Mouse (Mus musculus) thymus, postnatal 14 days (tissue): ENCODE measurements around the gene Nrtn.
A peak's percentile ranks its signal among the peaks of the same experiment; 100 is the strongest.

ENCODE experiments used
- DNase-seq: peaks from one replicate; pipeline ENCODE4 v3.0.0; 2021

Gene Nrtn

DNA sequence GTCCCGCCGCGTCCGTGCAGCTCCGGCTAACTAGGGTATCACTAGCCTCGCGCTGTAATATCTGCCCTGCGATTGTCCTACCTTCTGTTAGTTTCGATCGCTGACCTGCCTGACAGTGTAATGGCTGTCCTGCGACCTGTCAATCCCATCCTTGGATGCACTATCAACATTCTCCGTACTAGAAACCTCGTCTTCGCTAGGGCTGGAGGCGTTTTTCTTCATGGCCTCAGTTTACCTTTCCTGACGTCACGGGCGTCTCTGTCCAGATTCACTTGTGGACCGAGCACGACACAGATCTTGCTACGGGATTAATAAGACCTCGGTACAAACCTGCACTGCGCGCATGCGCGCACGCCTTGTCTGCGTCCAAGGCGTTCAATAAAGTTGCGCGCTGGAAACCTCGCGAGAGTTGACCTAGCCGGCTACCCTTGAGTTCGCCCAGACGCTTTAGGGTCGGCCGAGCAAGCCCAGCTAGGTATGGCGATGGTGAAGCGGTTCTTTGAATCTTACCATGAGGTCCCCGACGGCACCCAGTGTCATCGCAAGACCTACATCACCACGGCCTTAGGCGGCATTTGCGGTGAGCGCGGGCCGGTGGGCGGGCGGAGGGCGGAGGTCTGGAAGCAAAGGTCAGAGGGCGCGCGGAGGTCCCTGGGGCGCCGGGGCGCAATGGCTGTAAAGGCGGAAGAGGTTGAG, 39.8 kb downstream of the Nrtn start, which contains the start of the genes Ndufa11 and Vmac:
Ndufa11 (plus strand) TSS at position 405 of the 696 bp plus-strand sequence.
Vmac (minus strand) TSS at position 660 of the 696 bp plus-strand sequence.
- DNase-seq = peak; percentile 93

DNA sequence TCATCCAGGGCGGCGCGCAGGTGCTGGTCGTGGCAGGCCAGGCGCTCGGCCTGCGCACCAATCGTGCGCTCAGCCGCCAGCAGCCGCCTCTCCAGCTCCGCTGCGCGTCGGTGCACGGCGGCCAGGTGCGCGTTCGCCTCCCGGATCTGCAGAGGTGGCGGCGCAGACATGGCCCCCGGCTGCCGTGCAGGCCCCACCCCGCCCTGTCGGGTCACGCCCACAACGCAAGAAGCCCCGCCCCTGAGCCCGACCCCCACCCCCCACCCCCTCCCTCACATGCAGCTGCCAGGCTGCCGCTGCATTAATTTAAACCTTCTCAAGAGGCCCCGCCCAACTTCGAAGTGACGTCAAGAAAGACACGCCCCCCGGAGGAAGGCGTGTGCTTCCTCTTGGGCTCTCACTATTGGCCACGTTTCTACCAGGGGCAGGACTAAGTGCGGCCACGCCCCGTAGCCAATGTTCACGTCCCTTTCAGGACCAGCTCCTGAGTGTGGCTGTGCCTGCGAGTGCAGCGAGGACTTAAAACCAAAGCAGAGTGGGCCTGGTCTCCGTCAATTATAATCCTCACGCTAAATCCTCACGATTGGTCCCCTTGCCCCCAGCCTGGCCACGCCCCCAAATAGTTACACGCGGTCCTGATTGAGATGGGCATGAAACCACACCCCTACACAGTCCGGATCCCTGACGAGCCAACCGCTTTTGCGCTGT, 40.5 kb downstream of the Nrtn start:
- DNase-seq = peak; percentile 98

GRCm38 (mm10) chr17:56715914-56716654, 41.2 kb downstream of the Nrtn start:
- no peak for DNase-seq

GRCm38 (mm10) chr17:56715360-56715759, 42.0 kb downstream of the Nrtn start:
- no peak for DNase-seq

DNA sequence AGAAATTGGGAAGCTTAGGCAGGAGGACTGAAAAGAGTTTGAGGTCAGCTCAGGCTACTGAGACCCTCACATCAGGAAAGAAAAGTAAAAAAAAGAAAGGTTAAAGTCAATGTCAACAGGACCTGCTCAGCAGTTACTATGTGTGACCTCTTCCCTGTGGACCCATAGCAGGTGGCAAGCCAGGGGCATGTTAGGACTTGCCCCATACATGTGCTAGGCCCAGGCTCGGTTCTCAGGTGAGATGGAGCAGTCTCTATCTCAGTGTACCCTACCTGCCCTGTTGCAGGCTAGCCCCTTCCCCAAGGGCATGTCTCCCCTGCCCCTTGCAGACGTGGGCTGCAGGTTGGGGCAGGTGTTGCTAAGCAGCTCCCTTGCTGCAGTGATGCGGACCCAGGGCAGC, 47.6 kb downstream of the Nrtn start:
- DNase-seq = no peak

- no peak for DNase-seq
These were observed 48.6 kb downstream of the Nrtn start for GRCm38 (mm10) chr17:56708692-56709091.

DNA sequence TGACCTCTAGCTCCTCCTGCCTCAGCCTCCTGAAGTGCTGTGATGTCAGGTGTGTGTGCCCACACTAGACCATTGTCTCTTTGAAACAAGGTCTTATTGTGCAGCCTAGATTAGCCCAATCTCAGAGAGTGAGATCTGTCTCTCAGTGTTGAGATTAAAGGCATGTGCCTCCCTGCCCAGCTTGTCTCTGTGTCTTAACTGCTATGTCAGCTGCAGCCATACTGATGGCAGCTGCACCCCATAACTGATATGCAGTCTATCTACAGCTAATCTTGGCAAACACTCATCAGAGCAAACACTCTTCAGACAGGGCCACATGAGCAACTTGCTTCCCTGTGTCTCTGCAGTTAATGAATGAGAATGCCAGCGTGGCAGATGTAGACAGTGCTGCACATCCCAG, 50.8 kb downstream of the Nrtn start:
- DNase-seq = no peak

GRCm38 (mm10) chr17:56703038-56703437, 54.3 kb downstream of the Nrtn start:
- no peak for DNase-seq
